Mouse (Mus musculus) E14TG2a.4 (cell line): ENCODE results near the gene Itgb5.

Experiments used
- H3K27me3 ChIP-seq: 2 replicates; pipeline ENCODE4 v1.6.1; 2014; ENCODE audit warnings: low read length, control low read depth; ENCODE audit not compliant: insufficient read depth
- H3K36me3 ChIP-seq: 2 replicates; pipeline ENCODE4 v1.6.1; 2014; ENCODE audit warnings: low read length, control low read depth; ENCODE audit not compliant: insufficient read depth
- H3K4me1 ChIP-seq: replicated peaks from 2 replicates; pipeline ENCODE4 v1.6.1; 2014; ENCODE audit warnings: low read depth, low read length, control low read depth
- H3K4me3 ChIP-seq: replicated peaks from 2 replicates; pipeline ENCODE4 v1.5.1; 2014; ENCODE audit warnings: mild to moderate bottlenecking, low read length
- H3K9me3 ChIP-seq: 2 replicates; pipeline ENCODE4 v1.6.1; 2014; ENCODE audit warnings: low read length, control low read depth
- CTCF ChIP-seq: conservative IDR thresholded peaks from 2 replicates; pipeline ENCODE4 v1.5.1; 2014; ENCODE audit warnings: low read length
- NANOG ChIP-seq: IDR thresholded peaks from 2 replicates; pipeline ENCODE4 v1.6.1; 2014; ENCODE audit warnings: borderline replicate concordance, low read length, mixed read lengths
- POU5F1 ChIP-seq: IDR thresholded peaks from 2 replicates; pipeline ENCODE4 v1.6.1; 2014; ENCODE audit warnings: low read length, borderline replicate concordance

Itgb5 gene

GRCm38 (mm10) chr16:33837191-33837590 is 7.7 kb downstream of the Itgb5 start:
- H3K9me3 ChIP-seq: peaks cover 9% of the 10 kb centered on the region
- TF ChIP-seq CTCF (no peak), POU5F1 (no peak), NANOG (no peak)
- H3K27me3 ChIP-seq: no peaks in the 10 kb centered on the region
- peaks cover 57% of the 10 kb centered on the region for H3K4me1 ChIP-seq
- H3K4me3 ChIP-seq: no peak overlapping the region
- H3K36me3 ChIP-seq: no peaks in the 10 kb centered on the region

- H3K4me3 ChIP-seq: no peak overlapping the region
- peaks cover 40% of the 10 kb centered on the region for H3K4me1 ChIP-seq
- peaks cover 35% of the 10 kb centered on the region for H3K9me3 ChIP-seq
- no peak for TF ChIP-seq CTCF
- TF ChIP-seq POU5F1: no peak
- no peak for TF ChIP-seq NANOG
- peaks cover 5% of the 10 kb centered on the region for H3K36me3 ChIP-seq
- H3K27me3 ChIP-seq: no peaks in the 10 kb centered on the region
Observed at GRCm38 (mm10) chr16:33840616-33841015, 11.2 kb downstream of the Itgb5 start.

DNA sequence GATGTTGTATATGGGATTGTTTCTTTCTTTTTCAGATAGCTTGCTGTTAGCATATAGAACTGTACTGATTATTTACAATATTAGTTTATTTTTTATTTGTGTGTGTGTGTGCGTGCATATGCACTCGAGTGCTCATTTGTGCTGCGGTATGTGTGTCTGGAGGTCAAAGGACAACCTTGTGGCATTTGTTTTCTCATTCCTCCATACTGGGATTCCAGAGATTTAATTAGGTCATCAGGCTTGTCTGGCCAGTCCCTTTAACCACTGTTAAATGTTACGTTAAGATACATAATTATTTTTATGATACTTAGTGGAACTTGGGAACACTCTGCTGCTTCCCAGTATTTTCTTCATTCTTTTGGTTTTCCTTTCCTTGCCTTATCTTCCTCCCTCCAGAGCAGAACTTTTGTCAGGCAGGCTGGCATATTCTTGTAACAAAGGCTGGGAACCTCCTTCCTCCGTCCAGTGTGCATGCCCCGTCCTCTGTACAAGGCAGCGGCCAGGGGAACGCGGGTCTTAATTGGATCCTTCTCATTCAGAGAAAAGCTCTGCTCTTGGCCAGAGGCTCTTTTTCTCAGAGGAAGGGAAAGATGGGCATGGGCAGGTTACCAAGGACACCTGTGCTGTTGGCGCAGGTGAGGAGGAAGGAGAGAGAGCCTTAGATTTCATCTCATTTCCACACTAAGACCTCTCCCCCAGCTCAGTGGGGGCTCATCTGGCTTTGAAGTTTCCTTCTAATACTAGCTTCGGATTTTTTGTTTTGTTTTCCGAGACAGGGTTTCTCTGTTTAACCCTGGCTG is 12.8 kb downstream of the Itgb5 start:
- Histone ChIP-seq H3K9me3 (peaks cover 51% of the 10 kb centered on the region), H3K4me3 (no peak overlapping the region), H3K4me1 (peaks cover 32% of the 10 kb centered on the region), H3K27me3 (no peaks in the 10 kb centered on the region), H3K36me3 (peaks cover 20% of the 10 kb centered on the region)
- TF ChIP-seq CTCF (no peak), POU5F1 (no peak)

GRCm38 (mm10) chr16:33844150-33844611 is 14.7 kb downstream of the Itgb5 start:
- TF ChIP-seq CTCF (no peak), NANOG (peak; percentile 79)
- Histone ChIP-seq H3K4me3 (no peak overlapping the region), H3K36me3 (peaks cover 20% of the 10 kb centered on the region), H3K4me1 (peaks cover 23% of the 10 kb centered on the region), H3K27me3 (no peaks in the 10 kb centered on the region), H3K9me3 (peaks cover 51% of the 10 kb centered on the region)

DNA sequence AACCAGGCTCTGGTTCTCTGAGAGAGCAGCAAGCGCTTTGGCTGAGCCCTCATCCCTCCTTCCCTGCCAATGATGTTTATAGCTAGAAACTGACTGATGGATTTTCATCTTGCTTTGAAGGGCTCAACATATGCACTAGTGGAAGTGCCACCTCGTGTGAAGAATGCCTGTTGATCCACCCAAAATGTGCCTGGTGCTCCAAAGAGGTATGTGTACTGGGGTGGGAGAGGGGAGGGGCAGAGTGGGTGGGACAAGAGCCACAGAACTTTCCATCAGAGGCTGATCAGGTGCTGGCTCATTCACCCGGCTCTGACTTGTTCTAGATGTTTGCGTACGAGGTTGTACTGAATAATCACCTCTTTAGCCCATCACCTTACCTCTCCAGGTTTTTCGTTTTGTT is 15.4 kb downstream of the Itgb5 start:
- no peak overlapping the region for H3K4me3 ChIP-seq
- peaks cover 51% of the 10 kb centered on the region for H3K9me3 ChIP-seq
- peaks cover 23% of the 10 kb centered on the region for H3K4me1 ChIP-seq
- TF ChIP-seq CTCF (no peak), POU5F1 (no peak), NANOG (no peak)
- H3K36me3 ChIP-seq: peaks cover 20% of the 10 kb centered on the region
- H3K27me3 ChIP-seq: no peaks in the 10 kb centered on the region

DNA sequence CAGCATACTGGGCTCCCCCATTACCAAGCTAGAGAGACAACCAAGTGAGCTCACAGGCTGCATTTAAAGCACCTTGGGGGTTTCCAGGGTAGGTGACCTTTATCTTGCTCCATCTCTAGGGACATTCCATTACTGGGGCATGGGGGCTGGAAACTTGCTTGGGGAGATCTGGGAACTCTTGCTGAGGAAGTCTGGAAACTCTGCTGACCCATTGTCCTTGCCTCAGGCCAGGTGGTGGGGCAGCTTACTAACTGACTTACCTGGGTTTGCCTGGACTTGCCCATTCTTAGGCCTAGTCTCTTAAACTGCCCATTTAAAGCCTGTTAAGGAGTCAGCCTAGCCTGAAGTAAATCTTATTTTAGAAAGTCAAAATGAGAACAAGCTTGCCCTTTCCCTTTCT is 23.8 kb downstream of the Itgb5 start:
- peaks cover 8% of the 10 kb centered on the region for H3K4me1 ChIP-seq
- no peaks in the 10 kb centered on the region for H3K27me3 ChIP-seq
- H3K4me3 ChIP-seq: no peak overlapping the region
- no peak for TF ChIP-seq POU5F1
- no peak for TF ChIP-seq NANOG
- TF ChIP-seq CTCF: no peak
- peaks cover 32% of the 10 kb centered on the region for H3K9me3 ChIP-seq
- H3K36me3 ChIP-seq: peaks cover 9% of the 10 kb centered on the region

DNA sequence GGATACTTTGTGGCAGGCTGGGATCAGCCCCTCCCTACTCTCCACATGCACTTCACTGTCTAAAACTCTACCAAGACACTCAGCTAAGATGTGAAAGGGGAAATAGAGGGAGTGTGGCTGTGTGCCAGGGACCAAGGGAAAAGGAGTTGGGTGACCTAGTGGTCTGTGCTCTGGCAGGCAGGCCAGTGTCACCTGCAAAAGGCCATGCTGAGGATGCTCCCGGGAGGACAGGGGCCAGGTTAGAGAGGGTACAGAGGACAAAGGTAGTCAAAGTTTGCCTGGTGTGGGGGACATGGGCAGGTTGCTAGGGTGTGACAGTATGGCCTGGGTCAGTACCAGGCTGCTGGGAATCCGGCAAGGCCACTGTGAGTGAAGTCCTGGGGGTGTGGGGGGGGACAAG is 29.3 kb downstream of the Itgb5 start:
- TF ChIP-seq POU5F1: no peak
- no peak for TF ChIP-seq NANOG
- TF ChIP-seq CTCF: no peak
- Histone ChIP-seq H3K36me3 (no peaks in the 10 kb centered on the region), H3K4me3 (no peak overlapping the region), H3K9me3 (peaks cover 20% of the 10 kb centered on the region), H3K27me3 (no peaks in the 10 kb centered on the region), H3K4me1 (peaks cover 32% of the 10 kb centered on the region)

- TF ChIP-seq NANOG (no peak), POU5F1 (no peak), CTCF (no peak)
- H3K27me3 ChIP-seq: no peaks in the 10 kb centered on the region
- no peak overlapping the region for H3K4me3 ChIP-seq
- H3K36me3 ChIP-seq: no peaks in the 10 kb centered on the region
- peaks cover 14% of the 10 kb centered on the region for H3K9me3 ChIP-seq
- peaks cover 32% of the 10 kb centered on the region for H3K4me1 ChIP-seq
Observed at GRCm38 (mm10) chr16:33859380-33859779, 29.9 kb downstream of the Itgb5 start.
